Mouse (Mus musculus): ENCODE measurements around the gene Scand1. TPM values are rescaled to one million over a fixed set of nuclear protein-coding genes. Genes with fewer than 3 reads are reported as not detected.

Scand1 gene
- polyA plus RNA-seq, 1 experiment from 2014 or later = 67.3 TPM

DNA sequence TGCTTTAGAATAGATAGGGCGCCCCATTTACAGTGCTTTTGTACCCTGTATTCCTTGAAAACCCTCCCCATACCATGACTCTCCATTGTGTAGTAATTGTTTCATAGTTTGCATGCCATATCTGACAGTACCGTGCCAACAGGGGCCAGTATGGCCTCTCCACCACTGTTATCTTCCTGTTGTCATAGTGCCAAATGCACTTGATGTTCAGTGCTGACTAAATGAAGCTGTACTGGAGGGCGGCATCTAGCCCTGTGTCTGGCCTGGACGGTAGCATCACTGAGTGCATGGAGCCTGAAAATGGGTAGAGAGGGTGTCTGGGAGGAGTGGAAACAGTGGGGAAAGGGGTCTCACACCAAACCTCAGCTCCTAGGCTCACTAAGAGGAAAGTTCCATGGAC is 27.6 kb upstream of the Scand1 start:
- no peak for DNase-seq (ENCODE audit: low spot score)
- no peaks in the 10 kb centered on the region for H3K27me3 ChIP-seq (replicated peaks; ENCODE audit: control insufficient read depth, insufficient read depth, low read length)
- H3K4me3 ChIP-seq (ENCODE audit: low read depth, low read length) = no peak overlapping the region
- H3K9me3 ChIP-seq (replicated peaks; ENCODE audit: control insufficient read depth, low read length) = no peaks in the 10 kb centered on the region
- H3K36me3 ChIP-seq (ENCODE audit: control insufficient read depth, insufficient read depth, low read length) = no peaks in the 10 kb centered on the region
- ATAC-seq = no peak
- H3K4me2 ChIP-seq (ENCODE audit: low read length) = no peak overlapping the region
- 91% methylated on average over 4 of the region's 4 CpGs for WGBS
- H3K27ac ChIP-seq (ENCODE audit: low read depth, low read length) = no peak overlapping the region
- H3K9ac ChIP-seq (ENCODE audit: low read length) = no peak overlapping the region
- H3K4me1 ChIP-seq (ENCODE audit: control insufficient read depth, insufficient read depth, low read length) = no peaks in the 10 kb centered on the region

DNA sequence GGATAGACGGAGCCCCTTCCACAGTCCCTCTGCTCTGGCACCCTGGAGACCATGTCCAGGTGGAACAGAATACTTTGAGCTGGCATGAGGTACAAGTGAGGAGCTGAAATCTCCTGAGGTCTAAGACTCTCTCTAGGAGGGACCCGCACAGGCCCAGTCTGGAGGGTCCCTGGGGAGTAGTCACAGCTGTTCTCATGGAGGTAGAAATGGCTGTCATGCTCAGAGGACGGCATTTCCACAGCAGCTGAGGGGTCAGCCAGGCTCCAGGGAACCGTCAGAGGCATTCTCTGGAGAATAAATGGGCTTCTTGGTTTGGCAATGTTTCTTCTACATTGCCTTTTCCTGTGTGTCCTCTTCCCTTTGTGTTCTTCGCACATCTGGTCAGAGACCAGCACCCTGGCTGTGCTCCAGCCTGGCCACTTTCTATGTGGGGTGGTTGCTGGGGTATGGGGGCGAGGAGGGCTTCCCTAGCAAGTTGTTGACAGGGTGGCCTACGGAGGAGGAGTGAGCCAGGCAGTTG is 19.0 kb upstream of the Scand1 start:
- no peaks in the 10 kb centered on the region for H3K4me1 ChIP-seq (ENCODE audit: control insufficient read depth, insufficient read depth, low read length)
- H3K36me3 ChIP-seq (ENCODE audit: control insufficient read depth, insufficient read depth, low read length) = no peaks in the 10 kb centered on the region
- WGBS = 85% methylated on average over 7 of the region's 7 CpGs
- H3K9ac ChIP-seq (ENCODE audit: low read length) = no peak overlapping the region
- H3K4me3 ChIP-seq (ENCODE audit: low read depth, low read length) = no peak overlapping the region
- no peaks in the 10 kb centered on the region for H3K9me3 ChIP-seq (replicated peaks; ENCODE audit: control insufficient read depth, low read length)
- ATAC-seq (no peak), DNase-seq (ENCODE audit: low spot score) (no peak)
- H3K27ac ChIP-seq (ENCODE audit: low read depth, low read length) = no peak overlapping the region
- no peaks in the 10 kb centered on the region for H3K27me3 ChIP-seq (replicated peaks; ENCODE audit: control insufficient read depth, insufficient read depth, low read length)
- no peak overlapping the region for H3K4me2 ChIP-seq (ENCODE audit: low read length)

DNA sequence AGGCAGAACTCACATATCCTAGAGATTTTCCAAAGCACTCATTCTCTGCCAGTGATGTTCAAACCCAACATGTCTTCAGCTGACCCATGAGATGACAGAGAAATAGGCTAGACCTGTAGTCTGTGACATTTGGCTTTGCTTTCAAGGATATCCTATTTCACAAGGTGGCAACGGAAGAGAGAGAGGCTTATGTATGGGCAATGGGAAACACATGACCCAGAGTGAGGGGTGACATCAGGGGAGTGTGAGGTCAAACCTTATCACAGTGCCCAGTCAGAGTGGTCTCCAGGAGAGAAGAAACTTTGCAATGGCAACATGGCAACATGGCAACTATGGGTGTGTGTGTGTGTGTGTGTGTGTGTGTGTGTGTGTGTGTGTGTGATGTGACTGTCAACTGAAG is 18.2 kb upstream of the Scand1 start:
- Histone ChIP-seq H3K4me1 (ENCODE audit: control insufficient read depth, insufficient read depth, low read length) (no peaks in the 10 kb centered on the region), H3K4me2 (ENCODE audit: low read length) (no peak overlapping the region), H3K27ac (ENCODE audit: low read depth, low read length) (no peak overlapping the region), H3K9me3 (replicated peaks; ENCODE audit: control insufficient read depth, low read length) (no peaks in the 10 kb centered on the region), H3K27me3 (replicated peaks; ENCODE audit: control insufficient read depth, insufficient read depth, low read length) (no peaks in the 10 kb centered on the region), H3K9ac (ENCODE audit: low read length) (no peak overlapping the region), H3K36me3 (ENCODE audit: control insufficient read depth, insufficient read depth, low read length) (no peaks in the 10 kb centered on the region), H3K4me3 (ENCODE audit: low read depth, low read length) (no peak overlapping the region)
- ATAC-seq = no peak
- no peak for DNase-seq (ENCODE audit: low spot score)
- 63% methylated on average over 1 of the region's 1 CpGs for WGBS

DNA sequence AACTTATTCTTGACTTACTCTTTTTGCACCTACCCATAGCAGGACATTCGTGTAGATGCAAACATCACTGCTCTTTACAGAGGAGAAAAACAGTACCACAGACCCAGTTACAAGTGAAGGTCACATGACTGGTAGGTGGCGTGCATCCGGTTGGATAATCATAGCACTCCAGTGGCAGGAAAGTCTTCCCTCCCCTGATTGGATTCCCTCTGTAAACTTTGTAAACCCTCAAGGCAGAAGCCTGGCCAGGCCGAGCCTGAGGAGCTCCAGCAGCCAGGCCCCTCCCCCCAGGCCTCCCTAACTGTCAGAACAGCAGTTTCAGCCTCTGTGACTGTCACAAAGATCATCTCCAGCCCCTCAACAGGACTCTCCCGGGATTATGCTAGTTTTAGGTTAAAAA is 12.2 kb upstream of the Scand1 start:
- Histone ChIP-seq H3K9ac (ENCODE audit: low read length) (no peak overlapping the region), H3K4me2 (ENCODE audit: low read length) (no peak overlapping the region), H3K36me3 (ENCODE audit: control insufficient read depth, insufficient read depth, low read length) (no peaks in the 10 kb centered on the region), H3K4me3 (ENCODE audit: low read depth, low read length) (no peak overlapping the region), H3K27me3 (replicated peaks; ENCODE audit: control insufficient read depth, insufficient read depth, low read length) (no peaks in the 10 kb centered on the region), H3K4me1 (ENCODE audit: control insufficient read depth, insufficient read depth, low read length) (no peaks in the 10 kb centered on the region), H3K27ac (ENCODE audit: low read depth, low read length) (no peak overlapping the region), H3K9me3 (replicated peaks; ENCODE audit: control insufficient read depth, low read length) (no peaks in the 10 kb centered on the region)
- DNase-seq (ENCODE audit: low spot score) (no peak), ATAC-seq (no peak)
- 55% methylated on average over 5 of the region's 5 CpGs for WGBS

DNA sequence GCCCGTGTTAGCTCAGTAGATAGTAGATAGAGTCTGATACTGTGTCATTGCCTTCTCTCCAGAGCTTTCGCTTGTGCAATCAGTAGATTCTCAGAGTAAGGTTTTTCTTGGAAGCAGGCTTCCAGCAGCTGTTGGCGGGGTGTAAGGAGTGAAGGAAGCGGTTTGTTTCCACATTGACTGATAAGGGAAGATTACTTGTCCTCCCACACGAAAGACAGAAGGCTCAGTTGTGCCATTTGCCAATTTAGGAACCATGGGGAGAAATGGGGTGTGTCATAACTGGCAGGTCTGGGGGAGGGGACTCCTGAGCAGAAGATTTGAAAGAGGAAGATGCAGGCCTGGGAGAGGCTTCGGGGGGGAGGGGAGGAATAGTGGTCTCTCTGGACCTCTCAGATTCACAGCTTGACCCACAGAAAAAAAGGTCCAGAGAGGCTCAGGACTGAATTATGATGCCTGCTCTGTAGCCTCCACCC is 11.6 kb upstream of the Scand1 start:
- ATAC-seq (no peak), DNase-seq (ENCODE audit: low spot score) (no peak)
- Histone ChIP-seq H3K9ac (ENCODE audit: low read length) (no peak overlapping the region), H3K9me3 (replicated peaks; ENCODE audit: control insufficient read depth, low read length) (no peaks in the 10 kb centered on the region), H3K4me2 (ENCODE audit: low read length) (no peak overlapping the region), H3K4me3 (ENCODE audit: low read depth, low read length) (no peak overlapping the region), H3K4me1 (ENCODE audit: control insufficient read depth, insufficient read depth, low read length) (no peaks in the 10 kb centered on the region), H3K27me3 (replicated peaks; ENCODE audit: control insufficient read depth, insufficient read depth, low read length) (no peaks in the 10 kb centered on the region), H3K27ac (ENCODE audit: low read depth, low read length) (no peak overlapping the region), H3K36me3 (ENCODE audit: control insufficient read depth, insufficient read depth, low read length) (no peaks in the 10 kb centered on the region)
- WGBS = 73% methylated on average over 6 of the region's 6 CpGs

DNA sequence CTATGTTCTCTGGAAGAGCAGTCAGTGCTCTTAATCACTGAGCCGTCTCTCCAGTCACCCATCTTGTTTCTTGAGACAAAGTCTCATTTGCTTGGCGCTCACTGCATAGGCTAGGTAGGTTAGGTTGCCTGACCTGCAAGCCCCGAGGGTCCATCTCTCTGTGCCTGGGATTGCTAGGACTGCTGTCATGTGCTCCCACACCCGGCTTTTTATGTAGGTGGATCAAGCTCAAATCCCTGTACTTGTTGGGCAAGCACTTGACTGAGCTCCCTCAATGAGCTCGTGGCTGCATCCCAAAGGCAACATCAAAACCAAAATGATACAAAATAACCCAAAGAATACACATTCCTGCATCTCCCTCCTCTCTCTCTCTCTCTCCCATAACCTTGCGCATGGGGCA is 9.0 kb upstream of the Scand1 start:
- Histone ChIP-seq H3K9me3 (replicated peaks; ENCODE audit: control insufficient read depth, low read length) (no peaks in the 10 kb centered on the region), H3K36me3 (ENCODE audit: control insufficient read depth, insufficient read depth, low read length) (no peaks in the 10 kb centered on the region), H3K27ac (ENCODE audit: low read depth, low read length) (no peak overlapping the region), H3K4me1 (ENCODE audit: control insufficient read depth, insufficient read depth, low read length) (no peaks in the 10 kb centered on the region), H3K4me2 (ENCODE audit: low read length) (no peak overlapping the region), H3K9ac (ENCODE audit: low read length) (no peak overlapping the region), H3K4me3 (ENCODE audit: low read depth, low read length) (no peak overlapping the region), H3K27me3 (replicated peaks; ENCODE audit: control insufficient read depth, insufficient read depth, low read length) (no peaks in the 10 kb centered on the region)
- no peak for DNase-seq (ENCODE audit: low spot score)
- 87% methylated on average over 6 of the region's 6 CpGs for WGBS
- ATAC-seq = no peak

DNA sequence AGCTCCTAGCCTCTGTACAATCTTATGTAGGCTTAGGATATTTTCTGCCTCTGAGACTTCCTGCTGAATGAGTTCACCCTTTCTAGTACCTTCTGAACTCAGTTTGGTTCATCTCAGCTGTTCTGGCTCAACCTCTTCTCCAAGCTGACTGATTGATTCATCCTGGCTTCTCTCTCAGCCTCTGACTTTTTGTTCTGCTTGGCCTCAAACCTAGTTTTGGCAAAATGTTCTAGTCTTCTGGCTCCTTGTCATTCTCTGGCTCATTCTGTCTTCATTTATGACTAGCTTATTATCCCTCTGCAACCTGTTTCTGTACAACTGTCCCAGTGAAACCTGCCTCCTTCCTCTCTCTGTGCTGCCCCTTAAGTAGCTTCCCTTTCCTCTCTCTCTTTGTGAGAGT is 6.0 kb upstream of the Scand1 start:
- Histone ChIP-seq H3K9me3 (replicated peaks; ENCODE audit: control insufficient read depth, low read length) (no peaks in the 10 kb centered on the region), H3K9ac (ENCODE audit: low read length) (no peak overlapping the region), H3K4me1 (ENCODE audit: control insufficient read depth, insufficient read depth, low read length) (no peaks in the 10 kb centered on the region), H3K4me3 (ENCODE audit: low read depth, low read length) (no peak overlapping the region), H3K27me3 (replicated peaks; ENCODE audit: control insufficient read depth, insufficient read depth, low read length) (no peaks in the 10 kb centered on the region), H3K4me2 (ENCODE audit: low read length) (no peak overlapping the region), H3K27ac (ENCODE audit: low read depth, low read length) (no peak overlapping the region), H3K36me3 (ENCODE audit: control insufficient read depth, insufficient read depth, low read length) (no peaks in the 10 kb centered on the region)
- no peak for ATAC-seq
- no peak for DNase-seq (ENCODE audit: low spot score)

DNA sequence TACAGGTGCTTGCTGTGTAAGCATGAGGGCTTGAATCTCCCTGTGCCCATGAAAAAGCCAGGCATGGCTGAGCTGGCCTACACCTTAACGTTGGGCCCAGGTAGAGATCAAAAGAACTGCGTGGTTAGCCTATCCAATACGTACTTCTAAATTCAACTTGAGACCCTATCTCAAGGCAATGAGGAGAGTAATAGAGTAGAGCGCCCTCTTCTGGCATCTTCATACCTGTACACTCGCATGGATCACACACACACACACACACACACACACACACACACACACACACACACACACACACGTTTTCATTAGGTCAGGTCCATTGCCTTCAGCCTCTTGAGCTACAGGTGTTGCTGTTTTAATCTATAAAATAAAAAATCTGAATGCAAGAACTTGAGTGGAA is 2.3 kb upstream of the Scand1 start:
- Histone ChIP-seq H3K36me3 (ENCODE audit: control insufficient read depth, insufficient read depth, low read length) (no peaks in the 10 kb centered on the region), H3K9me3 (replicated peaks; ENCODE audit: control insufficient read depth, low read length) (no peaks in the 10 kb centered on the region), H3K27me3 (replicated peaks; ENCODE audit: control insufficient read depth, insufficient read depth, low read length) (no peaks in the 10 kb centered on the region), H3K9ac (ENCODE audit: low read length) (no peak overlapping the region), H3K27ac (ENCODE audit: low read depth, low read length) (no peak overlapping the region), H3K4me3 (ENCODE audit: low read depth, low read length) (no peak overlapping the region), H3K4me1 (ENCODE audit: control insufficient read depth, insufficient read depth, low read length) (no peaks in the 10 kb centered on the region), H3K4me2 (ENCODE audit: low read length) (no peak overlapping the region)
- WGBS = 96% methylated on average over 6 of the region's 6 CpGs
- DNase-seq (ENCODE audit: low spot score) (no peak), ATAC-seq (no peak)

DNA sequence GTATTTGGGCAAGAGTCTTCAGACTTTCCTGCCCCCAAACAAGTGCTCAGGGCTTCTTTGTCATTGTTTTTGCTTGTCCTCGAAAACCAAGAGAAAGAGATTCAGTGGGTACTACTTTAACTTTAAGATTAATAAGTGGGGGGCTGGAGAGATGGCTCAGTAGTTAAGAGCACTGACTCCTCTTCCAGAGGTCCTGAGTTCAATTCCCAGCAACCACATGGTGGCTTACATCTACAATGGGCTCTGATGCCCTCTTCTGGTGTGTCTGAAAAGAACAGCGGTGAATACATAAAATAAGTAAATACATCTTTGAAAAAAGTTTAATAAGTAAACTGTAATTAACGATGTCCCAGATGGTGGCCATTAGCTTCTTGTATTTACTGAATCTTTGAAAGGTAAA is 649 bp upstream of the Scand1 start:
- no peaks in the 10 kb centered on the region for H3K27me3 ChIP-seq (replicated peaks; ENCODE audit: control insufficient read depth, insufficient read depth, low read length)
- ATAC-seq = no peak
- no peaks in the 10 kb centered on the region for H3K9me3 ChIP-seq (replicated peaks; ENCODE audit: control insufficient read depth, low read length)
- no peaks in the 10 kb centered on the region for H3K4me1 ChIP-seq (ENCODE audit: control insufficient read depth, insufficient read depth, low read length)
- H3K9ac ChIP-seq (ENCODE audit: low read length) = peak overlapping the region; percentile 92
- peak overlapping the region; percentile 93 for H3K4me3 ChIP-seq (ENCODE audit: low read depth, low read length)
- H3K27ac ChIP-seq (ENCODE audit: low read depth, low read length) = peak overlapping the region; percentile 94; the same call in 1 of the 2 replicates
- H3K4me2 ChIP-seq (ENCODE audit: low read length) = peak overlapping the region; percentile 83
- peaks cover 1% of the 10 kb centered on the region; the same call in 1 of the 2 replicates for H3K36me3 ChIP-seq (ENCODE audit: control insufficient read depth, insufficient read depth, low read length)
- no peak for DNase-seq (ENCODE audit: low spot score)
- 48% methylated on average over 3 of the region's 3 CpGs for WGBS
